Mouse (Mus musculus): ENCODE data around the gene Cyth1. TPM values are rescaled to one million over a fixed set of nuclear protein-coding genes. Genes with fewer than 3 reads are reported as not detected.

The Cyth1 gene
- total and polyA plus RNA-seq, 3 experiments: 30.7 to 56.0 (median 54.1) TPM

DNA sequence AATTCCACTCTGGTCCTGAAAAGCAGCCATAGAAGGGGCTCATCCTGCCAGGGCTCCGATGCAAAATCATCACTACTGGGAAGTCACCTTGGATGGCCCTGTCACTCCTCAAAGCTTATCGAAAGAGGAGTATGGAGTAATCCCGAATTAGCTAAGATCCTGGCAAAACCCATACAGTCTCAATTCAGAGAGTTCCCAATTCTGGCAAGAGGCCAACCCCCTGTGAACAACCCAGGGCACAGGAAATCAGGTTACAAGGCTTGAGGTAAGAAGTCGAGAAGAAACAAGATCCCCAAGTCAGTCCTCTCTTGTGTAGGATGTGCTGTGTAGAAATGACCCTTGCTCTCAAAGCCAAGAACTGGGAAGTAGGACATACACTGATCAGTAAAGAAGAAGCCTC is 5.9 kb downstream of the Cyth1 start:
- Histone ChIP-seq H3K4me1 (ENCODE audit: control insufficient read depth, insufficient read depth, low read length) (peaks cover 43% of the 10 kb centered on the region), H3K4me3 (no peak overlapping the region), H3K27ac (no peak overlapping the region), H3K36me3 (ENCODE audit: control insufficient read depth, insufficient read depth, low read length) (peaks cover 21% of the 10 kb centered on the region), H3K79me2 (replicated peaks; ENCODE audit: control insufficient read depth, insufficient read depth, low read length) (peaks cover 12% of the 10 kb centered on the region), H3K27me3 (ENCODE audit: control insufficient read depth, insufficient read depth, low read length) (no peaks in the 10 kb centered on the region), H3K9ac (ENCODE audit: low read depth, low read length) (no peak overlapping the region)
- DNase-seq: no peak
- intact Hi-C loops (cut with DNase I): no loop called here
- 6% methylated on average over 4 of the region's 4 CpGs for WGBS
- no peak for TF ChIP-seq POLR2A (IDR thresholded peaks at IDR 0.05; ENCODE audit: insufficient read depth, low read depth, low read length)
- TF ChIP-seq EP300 (IDR thresholded peaks at IDR 0.05; ENCODE audit: insufficient read depth, low read depth, low read length): no peak
- TF ChIP-seq CTCF (IDR thresholded peaks at IDR 0.05): no peak

DNA sequence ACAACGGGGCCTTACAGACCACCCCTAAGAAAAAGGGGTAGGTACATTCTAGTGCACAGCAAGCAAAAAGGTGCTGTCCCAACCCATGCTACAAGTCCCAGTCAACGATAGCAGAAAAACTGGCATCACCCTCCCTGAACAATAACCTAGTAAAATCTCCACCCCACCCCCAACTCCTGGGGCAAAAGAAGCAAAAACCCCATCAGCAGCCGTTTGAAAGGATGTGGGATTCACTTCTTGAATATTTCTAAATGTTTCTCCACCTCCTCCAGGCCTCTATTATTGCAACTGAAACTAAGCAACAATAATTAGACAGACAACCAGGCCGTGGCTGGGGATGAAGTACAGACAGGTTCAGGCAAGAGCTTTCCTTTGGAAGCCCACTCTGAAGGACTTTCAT is 8.0 kb downstream of the Cyth1 start:
- peaks cover 49% of the 10 kb centered on the region for H3K4me1 ChIP-seq (ENCODE audit: control insufficient read depth, insufficient read depth, low read length)
- peak overlapping the region; percentile 6; the same call in 1 of the 2 replicates for H3K27ac ChIP-seq
- TF ChIP-seq CTCF (IDR thresholded peaks at IDR 0.05): no peak
- TF ChIP-seq EP300 (IDR thresholded peaks at IDR 0.05; ENCODE audit: insufficient read depth, low read depth, low read length): no peak
- TF ChIP-seq POLR2A (IDR thresholded peaks at IDR 0.05; ENCODE audit: insufficient read depth, low read depth, low read length): no peak
- H3K79me2 ChIP-seq (replicated peaks; ENCODE audit: control insufficient read depth, insufficient read depth, low read length): peaks cover 12% of the 10 kb centered on the region
- H3K36me3 ChIP-seq (ENCODE audit: control insufficient read depth, insufficient read depth, low read length): peaks cover 21% of the 10 kb centered on the region
- intact Hi-C loops (cut with DNase I): no loop called here
- WGBS: 37% methylated on average over 4 of the region's 4 CpGs
- no peak for DNase-seq
- no peak overlapping the region for H3K4me3 ChIP-seq
- no peak overlapping the region for H3K9ac ChIP-seq (ENCODE audit: low read depth, low read length)
- H3K27me3 ChIP-seq (ENCODE audit: control insufficient read depth, insufficient read depth, low read length): no peaks in the 10 kb centered on the region

DNA sequence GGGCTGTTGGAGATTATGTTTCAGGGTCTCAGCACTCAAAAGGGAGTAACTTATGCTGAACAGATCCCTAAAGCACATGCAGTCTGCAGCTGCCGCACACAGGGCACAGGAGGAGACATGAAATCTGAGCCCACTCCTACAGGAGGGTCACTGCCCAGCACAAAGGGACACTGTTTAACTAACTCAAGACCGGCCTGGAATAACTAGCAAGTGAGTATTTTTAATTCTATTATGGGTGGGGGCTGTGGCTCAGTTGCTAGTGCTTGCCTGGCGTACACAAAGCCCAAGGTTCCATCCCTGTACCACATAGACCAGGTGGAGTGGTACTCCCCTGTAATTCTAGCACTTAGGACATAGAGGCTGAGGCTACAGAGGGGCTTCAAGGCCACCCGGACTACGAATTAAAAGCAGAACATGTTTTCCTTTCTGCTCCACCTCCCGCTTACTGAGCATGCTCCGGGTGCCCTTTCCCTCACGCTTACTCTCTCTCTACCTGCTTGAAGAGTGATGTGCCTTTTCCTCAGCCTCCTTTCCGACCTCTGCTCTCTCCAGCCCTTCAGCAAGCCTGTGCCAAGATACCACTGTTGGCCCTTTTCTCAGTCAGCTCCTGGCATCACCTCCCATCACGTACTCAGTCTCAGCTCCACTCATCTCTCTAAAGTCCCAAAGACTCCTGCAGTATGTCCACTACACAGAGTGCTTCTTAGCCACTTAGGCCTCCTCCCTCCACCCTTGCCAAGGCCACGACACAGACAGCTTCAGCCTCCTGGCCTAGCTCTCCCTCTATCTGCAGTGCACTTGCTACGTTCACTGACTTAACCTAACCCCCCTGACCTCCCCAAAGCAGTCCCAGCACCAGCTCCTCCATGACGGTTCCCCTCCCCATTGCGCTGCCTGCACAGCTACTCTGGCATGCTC is 8.9 kb downstream of the Cyth1 start:
- TF ChIP-seq CTCF (IDR thresholded peaks at IDR 0.05) (no peak), POLR2A (IDR thresholded peaks at IDR 0.05; ENCODE audit: insufficient read depth, low read depth, low read length) (no peak), EP300 (IDR thresholded peaks at IDR 0.05; ENCODE audit: insufficient read depth, low read depth, low read length) (no peak)
- 44% methylated on average over 14 of the region's 14 CpGs for WGBS
- H3K4me3 ChIP-seq: no peak overlapping the region
- peak overlapping the region; percentile 27 for H3K27ac ChIP-seq
- intact Hi-C loops (cut with DNase I): no loop called here
- no peak for DNase-seq
- peak overlapping the region; percentile 25 for H3K9ac ChIP-seq (ENCODE audit: low read depth, low read length)
- no peaks in the 10 kb centered on the region for H3K27me3 ChIP-seq (ENCODE audit: control insufficient read depth, insufficient read depth, low read length)
- H3K4me1 ChIP-seq (ENCODE audit: control insufficient read depth, insufficient read depth, low read length): peaks cover 56% of the 10 kb centered on the region
- peaks cover 12% of the 10 kb centered on the region for H3K79me2 ChIP-seq (replicated peaks; ENCODE audit: control insufficient read depth, insufficient read depth, low read length)
- H3K36me3 ChIP-seq (ENCODE audit: control insufficient read depth, insufficient read depth, low read length): peaks cover 19% of the 10 kb centered on the region

DNA sequence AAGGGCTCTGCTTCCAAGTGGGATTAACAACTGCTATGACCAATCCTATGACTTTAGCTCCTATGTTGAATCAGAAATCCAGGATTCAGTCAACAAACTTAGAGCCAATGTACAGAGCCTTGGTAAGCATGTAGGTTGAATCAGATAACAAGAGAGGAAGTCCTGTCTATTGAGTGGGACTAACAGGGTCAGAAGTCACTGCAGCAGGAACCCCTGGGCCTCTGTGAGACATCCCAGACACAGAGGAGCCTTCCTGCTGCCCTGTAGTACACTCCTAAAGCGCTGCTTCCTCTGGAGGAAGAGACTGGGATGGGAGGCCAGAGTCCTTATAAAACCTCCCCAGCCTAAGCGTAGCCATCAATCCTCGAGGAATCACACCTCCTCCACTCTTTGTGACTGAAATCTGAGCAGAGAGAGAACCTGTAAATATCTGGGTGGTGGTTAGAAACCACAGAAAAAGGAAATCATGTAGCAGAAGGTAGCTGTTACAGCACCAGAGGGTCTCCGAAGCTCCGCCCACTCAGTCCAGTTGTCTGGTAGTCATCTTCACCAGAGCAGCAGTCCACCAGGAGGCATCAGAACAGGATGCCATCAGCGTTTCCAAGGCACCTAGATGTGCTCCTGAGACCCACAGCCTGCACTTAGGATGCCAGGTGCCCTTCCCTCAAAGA is 11.7 kb downstream of the Cyth1 start:
- Histone ChIP-seq H3K27me3 (ENCODE audit: control insufficient read depth, insufficient read depth, low read length) (no peaks in the 10 kb centered on the region), H3K9ac (ENCODE audit: low read depth, low read length) (peak overlapping the region; percentile 13; the same call in 1 of the 2 replicates), H3K4me3 (no peak overlapping the region), H3K27ac (peak overlapping the region; percentile 91), H3K79me2 (replicated peaks; ENCODE audit: control insufficient read depth, insufficient read depth, low read length) (peaks cover 18% of the 10 kb centered on the region), H3K4me1 (ENCODE audit: control insufficient read depth, insufficient read depth, low read length) (peaks cover 54% of the 10 kb centered on the region), H3K36me3 (ENCODE audit: control insufficient read depth, insufficient read depth, low read length) (peaks cover 19% of the 10 kb centered on the region)
- intact Hi-C loops (cut with DNase I): no loop called here
- peak in 1 of 2 experiments; percentile 57 for DNase-seq
- TF ChIP-seq CTCF (IDR thresholded peaks at IDR 0.05) (peak; percentile 30; the same call in 1 of the 2 replicates), EP300 (IDR thresholded peaks at IDR 0.05; ENCODE audit: insufficient read depth, low read depth, low read length) (peak; percentile 77; the same call in 1 of the 2 replicates), POLR2A (IDR thresholded peaks at IDR 0.05; ENCODE audit: insufficient read depth, low read depth, low read length) (peak; percentile 32)
- WGBS: 40% methylated on average over 6 of the region's 6 CpGs

DNA sequence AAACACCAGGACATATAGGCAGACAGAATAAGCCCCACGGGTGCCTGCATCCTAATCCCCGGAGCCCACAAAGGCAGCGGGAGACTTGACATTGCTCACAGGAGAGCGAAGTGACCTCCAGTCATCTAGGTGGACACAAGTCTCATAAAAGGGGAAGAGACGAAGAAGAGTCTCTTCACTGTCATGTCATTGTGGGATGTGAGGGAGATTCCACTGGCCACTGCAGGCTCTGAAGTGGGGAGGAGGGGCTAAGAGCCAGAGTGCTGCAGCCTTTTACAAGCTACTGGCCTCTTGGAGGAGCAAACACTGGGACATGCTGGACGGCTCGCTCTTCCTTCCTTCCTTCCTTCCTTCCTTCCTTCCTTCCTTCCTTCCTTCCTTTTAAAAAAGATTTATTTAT is 13.5 kb downstream of the Cyth1 start:
- peaks cover 18% of the 10 kb centered on the region for H3K79me2 ChIP-seq (replicated peaks; ENCODE audit: control insufficient read depth, insufficient read depth, low read length)
- peaks cover 27% of the 10 kb centered on the region for H3K36me3 ChIP-seq (ENCODE audit: control insufficient read depth, insufficient read depth, low read length)
- WGBS: 27% methylated on average over 7 of the region's 7 CpGs
- peaks cover 55% of the 10 kb centered on the region for H3K4me1 ChIP-seq (ENCODE audit: control insufficient read depth, insufficient read depth, low read length)
- H3K4me3 ChIP-seq: peak overlapping the region; percentile 6; the same call in 1 of the 2 replicates
- peak overlapping the region; percentile 91 for H3K27ac ChIP-seq
- no peaks in the 10 kb centered on the region for H3K27me3 ChIP-seq (ENCODE audit: control insufficient read depth, insufficient read depth, low read length)
- DNase-seq: no peak
- intact Hi-C loops (cut with DNase I): loop anchor here (2.0 kb wide), 1 partner anchor 14 kb away; the partner anchor contains the start of gene Cyth1
- TF ChIP-seq CTCF (IDR thresholded peaks at IDR 0.05) (no peak), EP300 (IDR thresholded peaks at IDR 0.05; ENCODE audit: insufficient read depth, low read depth, low read length) (no peak)
- peak overlapping the region; percentile 34; the same call in 1 of the 2 replicates for H3K9ac ChIP-seq (ENCODE audit: low read depth, low read length)
